27 mouse cellular contexts compared by ENCODE assay signal in the genomic region with DNA sequence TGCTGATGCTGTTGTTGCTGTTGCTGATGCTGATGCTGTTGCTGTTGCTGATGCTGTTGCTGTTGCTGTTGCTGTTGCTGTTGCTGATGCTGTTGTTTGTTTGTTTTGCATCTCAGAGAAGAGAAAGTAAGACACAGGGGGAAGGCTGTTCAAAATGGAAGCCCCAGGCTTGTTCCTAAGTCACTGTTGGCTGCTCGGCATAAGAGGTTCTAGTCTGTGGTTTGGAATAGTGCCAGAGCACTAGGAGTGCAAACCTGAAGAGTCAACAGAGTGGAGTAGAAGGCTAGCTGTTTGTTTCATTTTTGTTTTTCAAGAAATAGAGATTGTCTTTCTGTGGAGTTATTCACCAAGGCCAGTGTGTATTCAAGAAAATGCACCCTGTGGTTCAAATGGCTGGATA.
DNase-seq lines count a peak whose midpoint lies in the region; ATAC-seq and TF ChIP-seq lines count a peak whose summit lies in the region.
"Had no signal": no experiment of that assay in that cellular context is flagged by ENCODE, and none has a peak within 500 bp of the region (broad histone marks: within the 10 kb centered on the region; RNA-seq: fewer than 3 reads in every experiment).

No protein-coding gene starts in this region.

- H3K9me3 ChIP-seq in hindbrain, postnatal 0 days (ENCODE audit: low read length) = no peaks in the 10 kb centered on the region
- H3K9me3 ChIP-seq in hindbrain, embryonic 12.5 days (replicated peaks) = no peaks in the 10 kb centered on the region
- H3K9me3 ChIP-seq in MEL (replicated peaks; ENCODE audit: insufficient read depth, low read length) = no peaks in the 10 kb centered on the region
- H3K9me3 ChIP-seq: embryonic facial prominence, embryonic 15.5 days; forebrain, embryonic 13.5 days; heart, embryonic 12.5 days; hindbrain, embryonic 10.5 days; intestine, embryonic 15.5 days; liver, embryonic 15.5 days had no signal

- H3K27me3 ChIP-seq in hindbrain, postnatal 0 days (ENCODE audit: insufficient read depth, low read length) = no peaks in the 10 kb centered on the region
- H3K27me3 ChIP-seq in hindbrain, embryonic 12.5 days = no peaks in the 10 kb centered on the region
- no peaks in the 10 kb centered on the region for H3K27me3 ChIP-seq in MEL (ENCODE audit: control insufficient read depth in 1 of 2, insufficient read depth in 2 of 2, low read length in 2 of 2)
- H3K27me3 ChIP-seq: embryonic facial prominence, embryonic 15.5 days; heart, embryonic 12.5 days; intestine, embryonic 15.5 days; liver, embryonic 15.5 days had no signal

- TF ChIP-seq EP300 in MEL (IDR thresholded peaks at IDR 0.05; ENCODE audit: low read depth in 1 of 2, low read length in 2 of 2) = no peak

- TF ChIP-seq CTCF in hindbrain, postnatal 0 days (IDR thresholded peaks at IDR 0.05; ENCODE audit: low read depth) = no peak
- TF ChIP-seq CTCF in MEL (IDR thresholded peaks at IDR 0.05 in 2 of 3, conservative IDR thresholded peaks at IDR 0.05 in 1 of 3; ENCODE audit: control insufficient read depth in 1 of 3, insufficient read depth in 1 of 3, low read depth in 2 of 3, low read length in 3 of 3, poor library complexity in 1 of 3, severe bottlenecking in 1 of 3) = no peak

- H3K79me2 ChIP-seq in MEL (ENCODE audit: control insufficient read depth, insufficient read depth, low read length, poor library complexity) = no peaks in the 10 kb centered on the region

- TF ChIP-seq RAD21 in MEL (IDR thresholded peaks at IDR 0.05; ENCODE audit: low read depth, low read length) = no peak

- 40% methylated on average over 1 of the region's 1 CpGs for WGBS in hindbrain, postnatal 0 days
- 80% methylated on average over 1 of the region's 1 CpGs for WGBS in hindbrain, embryonic 12.5 days

- no peak overlapping the region for H3K9ac ChIP-seq in hindbrain, postnatal 0 days (replicated peaks; ENCODE audit: low read length)
- H3K9ac ChIP-seq in hindbrain, embryonic 12.5 days = no peak overlapping the region
- H3K9ac ChIP-seq in MEL (ENCODE audit: control insufficient read depth, low read depth, low read length, poor library complexity, severe bottlenecking) = no peak overlapping the region
- H3K9ac ChIP-seq: embryonic facial prominence, embryonic 15.5 days; forebrain, embryonic 13.5 days; heart, embryonic 12.5 days; intestine, embryonic 15.5 days; liver, embryonic 15.5 days had no signal

- ATAC-seq in hindbrain, postnatal 0 days = no peak
- ATAC-seq in hindbrain, embryonic 12.5 days (ENCODE audit: low FRiP score) = no peak
- ATAC-seq: forebrain, embryonic 13.5 days; hindbrain, embryonic 16.5 days; intestine, embryonic 15.5 days; midbrain, embryonic 16.5 days had no signal

- H3K4me2 ChIP-seq in hindbrain, postnatal 0 days (ENCODE audit: low read depth, low read length) = no peak overlapping the region
- no peak overlapping the region for H3K4me2 ChIP-seq in hindbrain, embryonic 12.5 days (replicated peaks)
- H3K4me2 ChIP-seq: embryonic facial prominence, embryonic 15.5 days; forebrain, embryonic 13.5 days; heart, embryonic 12.5 days; intestine, embryonic 15.5 days; liver, embryonic 15.5 days had no signal

- TF ChIP-seq POLR2A in MEL (IDR thresholded peaks at IDR 0.05; ENCODE audit: control insufficient read depth in 1 of 2, insufficient read depth in 1 of 2, low read depth in 1 of 2, low read length in 2 of 2, poor library complexity in 1 of 2) = no peak

- no peaks in the 10 kb centered on the region for H3K36me3 ChIP-seq in hindbrain, postnatal 0 days (ENCODE audit: insufficient read depth, low read length)
- H3K36me3 ChIP-seq in hindbrain, embryonic 12.5 days = no peaks in the 10 kb centered on the region
- H3K36me3 ChIP-seq in MEL (ENCODE audit: control insufficient read depth in 1 of 2, insufficient read depth in 2 of 2, low read length in 2 of 2) = no peaks in the 10 kb centered on the region
- H3K36me3 ChIP-seq: embryonic facial prominence, embryonic 15.5 days; heart, embryonic 12.5 days; hindbrain, embryonic 10.5 days; intestine, embryonic 15.5 days; liver, embryonic 15.5 days had no signal

- no peak overlapping the region for H3K4me3 ChIP-seq in hindbrain, postnatal 0 days (ENCODE audit: low read length)
- H3K4me3 ChIP-seq in hindbrain, embryonic 12.5 days = no peak overlapping the region
- H3K4me3 ChIP-seq in MEL (ENCODE audit: control insufficient read depth in 1 of 2, insufficient read depth in 1 of 2, low read depth in 2 of 2, low read length in 2 of 2) = no peak overlapping the region
- H3K4me3 ChIP-seq: embryonic facial prominence, embryonic 15.5 days; forebrain, embryonic 13.5 days; heart, embryonic 12.5 days; hindbrain, embryonic 10.5 days; intestine, embryonic 15.5 days; liver, embryonic 15.5 days had no signal

- no peak overlapping the region for H3K27ac ChIP-seq in hindbrain, postnatal 0 days
- no peak overlapping the region for H3K27ac ChIP-seq in hindbrain, embryonic 12.5 days
- no peak overlapping the region for H3K27ac ChIP-seq in MEL (ENCODE audit: control insufficient read depth, low read depth, low read length)
- H3K27ac ChIP-seq: embryonic facial prominence, embryonic 15.5 days; forebrain, embryonic 13.5 days; hindbrain, embryonic 10.5 days; intestine, embryonic 15.5 days; liver, embryonic 15.5 days; macrophage had no signal

- H3K4me1 ChIP-seq in hindbrain, postnatal 0 days (ENCODE audit: insufficient read depth, low read length) = no peaks in the 10 kb centered on the region
- no peaks in the 10 kb centered on the region for H3K4me1 ChIP-seq in hindbrain, embryonic 12.5 days
- H3K4me1 ChIP-seq in MEL (ENCODE audit: control insufficient read depth in 1 of 2, insufficient read depth in 2 of 2, low read length in 2 of 2) = no peaks in the 10 kb centered on the region
- H3K4me1 ChIP-seq: embryonic facial prominence, embryonic 15.5 days; forebrain, embryonic 13.5 days; heart, embryonic 12.5 days; hindbrain, embryonic 10.5 days; intestine, embryonic 15.5 days; liver, embryonic 15.5 days had no signal

- DNase-seq in hindbrain, postnatal 0 days (ENCODE audit: low spot score) = peak; percentile 28
- DNase-seq in 3T3-L1 (ENCODE audit: low read depth, low spot score) (peak; percentile 6), MEL (ENCODE audit: low read depth, low spot score) (peak; percentile 35)
- DNase-seq in lung, postnatal 25 days (ENCODE audit: low spot score) = peak; percentile 39
- DNase-seq in kidney, postnatal 25 days = no peak
- DNase-seq in cerebellum, adult 11 months = no peak
- DNase-seq: adrenal gland, postnatal 10 days; cerebellum, adult 9-10 months; cerebellum, postnatal 36 days; gastrocnemius, postnatal 14 days; kidney, adult 2 months; kidney, postnatal 4 days; layer of hippocampus, adult 9-11 months; liver; right cerebral cortex, adult 18-20 months; spleen, adult 18-20 months; thymus, postnatal 14 days had no signal

TF ChIP-seq in MEL, 35 proteins besides CTCF, POLR2A, EP300 and RAD21:
- TF ChIP-seq SMC3 (IDR thresholded peaks at IDR 0.05; ENCODE audit: low read depth, low read length) = no peak
- TF ChIP-seq KAT2A (conservative IDR thresholded peaks at IDR 0.05; ENCODE audit: low read depth, low read length) = no peak
- TF ChIP-seq MAZ (IDR thresholded peaks at IDR 0.05; ENCODE audit: low read depth, low read length) = no peak
- TF ChIP-seq RCOR1 (IDR thresholded peaks at IDR 0.05; ENCODE audit: low read depth, low read length) = no peak
- no peak for TF ChIP-seq ETS1 (IDR thresholded peaks at IDR 0.05; ENCODE audit: low read depth, low read length)
- no peak for TF ChIP-seq NELFE (IDR thresholded peaks at IDR 0.05; ENCODE audit: low read depth, low read length)
- no peak for TF ChIP-seq POLR2AphosphoS2 (IDR thresholded peaks at IDR 0.05; ENCODE audit: low read length)
- TF ChIP-seq UBTF (IDR thresholded peaks at IDR 0.05; ENCODE audit: borderline replicate concordance, insufficient read depth, low read depth, low read length) = no peak
- TF ChIP-seq GATA1 (IDR thresholded peaks at IDR 0.05; ENCODE audit: low read depth, low read length) = no peak
- no peak for TF ChIP-seq ELF1 (IDR thresholded peaks at IDR 0.05; ENCODE audit: low read depth, low read length)
- TF ChIP-seq JUND (IDR thresholded peaks at IDR 0.05; ENCODE audit: low read depth, low read length) = no peak
- TF ChIP-seq MYB (IDR thresholded peaks at IDR 0.05; ENCODE audit: low read depth, low read length) = no peak
- TF ChIP-seq E2F4 (IDR thresholded peaks at IDR 0.05; ENCODE audit: borderline replicate concordance, low read depth, low read length) = no peak
- TF ChIP-seq MEF2A (IDR thresholded peaks at IDR 0.05; ENCODE audit: extremely low read depth, insufficient replicate concordance, low read depth, low read length, poor library complexity, severe bottlenecking) = no peak
- TF ChIP-seq MAFK (IDR thresholded peaks at IDR 0.05; ENCODE audit: borderline replicate concordance, low read depth, low read length) = no peak
- TF ChIP-seq ZMIZ1 (IDR thresholded peaks at IDR 0.05; ENCODE audit: low read depth, low read length) = no peak

Comparison
In these comparisons a context has a peak if more than half of its experiments do, and no peak if none do; other contexts are left out.
1. DNase-seq: peak in hindbrain, postnatal 0 days (single experiment), 3T3-L1 (single experiment), MEL (single experiment) and lung, postnatal 25 days (single experiment); none in kidney, postnatal 25 days (0 of 2) and cerebellum, adult 11 months (single experiment).